Mouse (Mus musculus): ENCODE data around the gene Serp2.

Gene Serp2

DNA sequence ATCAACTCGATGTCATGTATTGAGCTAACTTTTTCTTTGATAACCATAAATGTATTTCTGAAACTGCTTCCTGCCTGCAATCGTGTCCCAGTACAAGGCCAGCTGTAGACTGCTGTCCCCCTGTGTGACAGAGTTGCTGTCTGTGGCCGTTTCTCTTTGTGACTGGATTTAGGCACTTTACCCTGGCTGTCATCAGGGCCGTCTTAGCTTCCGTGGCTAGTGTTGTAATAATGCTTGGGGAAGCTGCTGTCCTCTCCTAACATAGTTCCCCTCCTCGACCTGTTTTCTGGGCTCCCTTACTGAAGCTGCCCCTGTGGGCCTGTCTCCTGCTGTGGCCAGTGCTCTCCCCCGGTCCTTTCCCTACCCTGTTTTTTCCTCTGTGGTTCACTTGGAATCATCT is 58.5 kb downstream of the Serp2 start:
- no peak for DNase-seq (ENCODE audit: low read depth, low spot score)

DNA sequence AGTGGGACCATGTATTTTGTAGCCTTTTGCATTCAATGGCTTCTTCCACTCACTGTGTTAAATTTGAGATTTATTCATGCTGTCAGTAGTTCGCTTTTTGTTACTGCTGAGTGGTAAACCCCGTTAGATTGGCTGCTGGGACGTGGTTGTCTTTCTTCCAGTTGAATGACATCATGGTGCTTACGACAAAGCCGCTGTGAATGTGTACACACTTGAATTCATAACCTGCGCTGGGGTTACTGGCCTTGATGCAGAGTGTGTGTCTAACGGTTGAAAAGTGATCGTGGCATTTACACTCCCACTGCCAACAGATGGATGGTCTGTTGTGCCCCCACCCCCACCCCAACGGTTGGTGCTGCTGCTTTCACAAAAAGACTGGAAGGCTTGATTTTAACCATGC is 59.5 kb downstream of the Serp2 start:
- no peak for DNase-seq (ENCODE audit: low read depth, low spot score)

DNA sequence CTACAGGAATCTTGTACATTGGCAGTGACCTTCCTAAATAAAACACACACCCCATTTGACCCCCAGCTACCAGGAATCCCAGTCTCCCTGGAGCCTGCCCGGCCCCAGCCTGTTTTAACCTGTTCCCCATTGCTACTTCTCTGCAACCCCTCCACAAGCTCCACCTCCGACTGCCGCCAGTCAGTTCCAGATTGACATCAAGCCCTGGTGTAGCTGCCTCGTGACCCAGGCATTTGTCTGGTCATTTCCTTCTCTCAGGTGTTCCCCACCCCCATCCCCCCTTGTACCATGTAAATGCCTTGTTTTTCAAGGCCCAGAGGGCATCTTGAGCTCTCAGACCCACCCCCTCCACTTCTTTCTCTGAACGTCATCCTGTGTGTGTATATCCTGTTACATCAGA is 61.7 kb downstream of the Serp2 start:
- no peak for DNase-seq (ENCODE audit: low read depth, low spot score)

DNA sequence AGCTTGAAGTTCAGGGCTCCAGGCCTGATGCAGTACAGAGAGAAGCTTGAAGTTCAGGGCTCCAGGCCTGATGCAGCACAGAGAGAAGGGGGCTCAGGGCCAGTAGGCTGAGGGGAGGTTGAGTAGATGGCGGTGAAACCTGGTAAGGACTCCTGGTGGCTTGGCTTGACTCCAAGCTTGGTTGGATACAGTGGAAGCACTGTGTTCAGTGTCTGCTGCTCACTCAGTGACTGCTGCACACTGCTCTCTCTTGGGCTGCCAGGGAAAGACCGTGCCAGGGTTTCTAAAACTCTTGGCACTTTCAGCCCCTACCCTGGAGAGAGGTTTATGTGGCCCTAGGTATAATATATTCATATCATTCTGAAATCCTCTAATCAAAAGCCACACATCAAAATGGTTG is 67.6 kb downstream of the Serp2 start:
- no peak for DNase-seq (ENCODE audit: low read depth, low spot score)

DNA sequence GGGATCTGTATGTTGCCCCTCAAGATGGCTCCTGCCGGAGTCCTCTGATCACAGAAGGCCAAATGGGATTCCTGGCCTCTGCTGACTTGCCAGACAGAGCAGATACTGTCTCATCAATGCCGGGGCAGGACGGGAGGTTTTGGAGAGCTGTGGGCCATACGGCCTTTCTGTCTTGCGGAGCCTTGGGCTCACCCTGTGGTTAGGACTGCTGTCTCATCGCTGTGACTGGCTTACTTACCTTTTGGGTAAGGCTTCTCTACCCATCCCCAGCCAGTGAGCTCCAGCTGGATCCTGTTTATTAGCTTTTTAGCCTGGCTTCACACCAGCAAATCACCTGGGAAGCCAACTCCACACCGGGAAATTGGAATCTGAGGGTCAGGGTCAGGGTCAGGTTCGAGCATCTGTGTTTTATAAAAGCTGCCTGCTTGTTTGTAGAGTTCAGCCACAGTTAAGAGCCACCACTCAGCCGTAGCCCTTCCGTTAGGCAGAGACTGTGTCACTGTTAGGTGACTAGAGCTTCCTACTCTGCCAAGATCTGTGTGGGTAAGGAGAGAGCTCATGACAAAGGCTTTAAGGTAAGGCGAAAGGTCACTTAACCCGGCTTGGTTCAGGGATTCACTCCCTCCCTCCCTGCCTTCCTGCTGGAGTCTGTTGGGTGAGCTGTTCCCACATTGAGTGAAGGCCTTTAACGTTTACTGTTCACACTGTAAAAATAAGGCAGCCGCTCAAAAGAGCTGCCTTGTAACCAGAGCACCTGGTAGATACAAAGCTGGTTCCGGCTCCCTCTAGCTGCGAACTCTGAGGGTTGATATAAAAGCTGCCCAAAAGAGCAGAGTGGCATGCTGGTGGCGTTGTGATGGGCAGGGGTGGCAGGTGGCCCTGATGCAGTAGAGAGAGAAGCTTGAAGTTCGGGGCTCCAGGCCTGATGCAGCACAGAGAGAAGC is 68.3 kb downstream of the Serp2 start:
- no peak for DNase-seq (ENCODE audit: low read depth, low spot score)

DNA sequence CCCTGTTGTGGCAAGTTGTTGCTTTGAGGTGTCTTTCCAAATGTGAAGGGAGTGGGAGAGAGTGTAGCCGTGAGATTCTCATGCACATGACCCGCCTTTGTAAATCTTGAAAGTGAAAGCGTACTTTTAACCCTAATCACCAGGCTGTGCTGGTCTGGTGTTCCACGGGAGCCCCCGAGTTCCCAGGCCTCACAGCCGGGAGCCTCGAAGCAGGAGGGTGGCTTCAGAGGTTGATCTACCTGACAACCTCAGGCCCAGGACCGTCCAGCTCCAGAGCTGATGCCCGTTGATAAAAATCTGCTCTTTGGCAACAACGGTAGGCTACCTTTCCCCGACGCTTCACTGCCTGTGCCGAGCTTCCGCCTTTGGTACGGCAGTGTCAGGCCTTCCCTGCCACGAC is 69.1 kb downstream of the Serp2 start:
- no peak for DNase-seq (ENCODE audit: low read depth, low spot score)

DNA sequence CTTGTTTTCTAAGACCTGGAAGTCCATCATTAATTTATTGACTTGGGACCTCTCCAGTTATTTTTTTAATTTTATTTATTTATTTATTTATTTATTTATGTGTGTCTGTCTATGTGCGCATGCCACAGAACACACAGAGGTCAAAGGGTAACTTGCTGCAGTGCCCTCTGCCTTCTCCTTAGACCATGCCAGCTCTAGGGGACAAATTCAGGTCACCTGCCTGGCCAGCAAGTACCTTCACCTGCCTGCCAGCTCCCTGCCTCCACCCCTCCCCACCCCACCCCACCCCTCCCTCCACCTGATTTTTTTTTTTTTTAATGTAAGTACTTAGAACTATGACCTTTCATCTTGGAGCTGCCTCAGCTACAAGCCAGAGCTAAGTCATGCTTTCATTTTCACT is 73.0 kb downstream of the Serp2 start:
- DNase-seq (ENCODE audit: low read depth, low spot score), result no peak

All from 3T3-L1 (cell line).